8 mouse cellular contexts compared by ENCODE assay signal in the genomic region with DNA sequence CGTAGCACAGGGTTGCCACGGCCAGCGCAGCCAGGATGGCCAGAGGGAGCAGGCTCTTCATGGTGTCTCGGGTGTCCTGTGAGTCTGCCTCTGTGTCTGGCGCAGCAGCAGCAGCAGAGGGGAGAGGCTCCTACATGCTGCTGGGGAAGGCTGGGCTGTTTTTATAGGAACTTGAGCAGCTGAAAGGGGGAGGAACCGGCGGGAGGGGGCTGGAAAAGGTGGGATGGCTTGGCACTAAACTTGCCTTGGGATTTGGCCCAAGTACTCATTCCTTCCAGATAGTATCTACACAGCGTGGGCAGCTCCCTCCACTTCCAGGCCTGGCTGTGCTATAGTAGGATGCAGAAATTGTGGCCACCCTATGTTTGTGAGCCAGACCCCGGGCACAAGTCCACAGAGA. TPM values are rescaled to one million over a fixed set of nuclear protein-coding genes. Genes with fewer than 3 reads are reported as not detected.
DNase-seq lines count a peak whose midpoint lies in the region; ATAC-seq lines count a peak whose summit lies in the region.

A gene (minus strand): TSS at position 154 of the 400 bp plus-strand sequence.

- H3K9ac ChIP-seq in intestine, embryonic 14.5 days (ENCODE audit: low read length): peak within 1 kb of the TSS; percentile 27; the same call in 1 of the 2 replicates
- H3K9ac ChIP-seq in limb, embryonic 15.5 days: peak within 1 kb of the TSS; percentile 42; the same call in 1 of the 2 replicates
- no peak within 1 kb of the TSS; the same call in 1 of the 2 replicates for H3K9ac ChIP-seq in stomach, embryonic 15.5 days

- peak; percentile 22 to 35 for DNase-seq in cerebellum, postnatal 10 days
- no peak for DNase-seq in cerebellum, adult 8-10 months
- DNase-seq in adrenal gland, postnatal 25 days: no peak
- peak; percentile 47 for DNase-seq in gastrocnemius, postnatal 10 days
- peak; percentile 54 for DNase-seq in intestine, embryonic 14.5 days (ENCODE audit: low spot score)
- DNase-seq in retina, embryonic 14.5 days (ENCODE audit: low spot score): no peak

- no peaks in the 10 kb centered on the region for H3K27me3 ChIP-seq in intestine, embryonic 14.5 days (replicated peaks; ENCODE audit: control insufficient read depth, insufficient read depth, low read length)
- H3K27me3 ChIP-seq in limb, embryonic 15.5 days: no peaks in the 10 kb centered on the region
- H3K27me3 ChIP-seq in stomach, embryonic 15.5 days (replicated peaks): no peaks in the 10 kb centered on the region

- peak within 1 kb of the TSS; percentile 23; the same call in 1 of the 2 replicates for H3K27ac ChIP-seq in intestine, embryonic 14.5 days (ENCODE audit: low read depth)
- peak within 1 kb of the TSS; percentile 88 for H3K27ac ChIP-seq in limb, embryonic 15.5 days
- H3K27ac ChIP-seq in stomach, embryonic 15.5 days: peak within 1 kb of the TSS; percentile 37; the same call in 1 of the 2 replicates

- H3K4me2 ChIP-seq in intestine, embryonic 14.5 days (ENCODE audit: low read length): peak within 1 kb of the TSS; percentile 38
- H3K4me2 ChIP-seq in limb, embryonic 15.5 days: peak within 1 kb of the TSS; percentile 54
- peak within 1 kb of the TSS; percentile 39 for H3K4me2 ChIP-seq in stomach, embryonic 15.5 days

- H3K36me3 ChIP-seq in intestine, embryonic 14.5 days (ENCODE audit: control insufficient read depth, insufficient read depth, low read length): no peaks in the 10 kb centered on the region
- peaks cover 3% of the 10 kb centered on the region; the same call in 1 of the 2 replicates for H3K36me3 ChIP-seq in limb, embryonic 15.5 days
- no peaks in the 10 kb centered on the region for H3K36me3 ChIP-seq in stomach, embryonic 15.5 days

- H3K9me3 ChIP-seq in intestine, embryonic 14.5 days (ENCODE audit: control insufficient read depth, low read length): no peaks in the 10 kb centered on the region
- no peaks in the 10 kb centered on the region for H3K9me3 ChIP-seq in limb, embryonic 15.5 days
- no peaks in the 10 kb centered on the region for H3K9me3 ChIP-seq in stomach, embryonic 15.5 days

- H3K4me3 ChIP-seq in intestine, embryonic 14.5 days (ENCODE audit: low read depth, low read length): peak within 1 kb of the TSS; percentile 22
- peak within 1 kb of the TSS; percentile 49 for H3K4me3 ChIP-seq in limb, embryonic 15.5 days
- H3K4me3 ChIP-seq in stomach, embryonic 15.5 days (replicated peaks): peak within 1 kb of the TSS; percentile 33

- 0 out of 2 replicates have a peak, but pooled peaks have one; percentile 43 for ATAC-seq in intestine, embryonic 14.5 days (replicated peaks; ENCODE audit: low FRiP score, low TSS enrichment, low read depth)
- peak; percentile 89 for ATAC-seq in limb, embryonic 15.5 days (ENCODE audit: insufficient number of reproducible peaks, low FRiP score, low TSS enrichment, low read depth)
- no peak for ATAC-seq in stomach, embryonic 15.5 days (ENCODE audit: insufficient read depth, low FRiP score, low read depth)

- peaks cover 13% of the 10 kb centered on the region; the same call in 1 of the 2 replicates for H3K4me1 ChIP-seq in intestine, embryonic 14.5 days (replicated peaks; ENCODE audit: control insufficient read depth, insufficient read depth, low read length)
- peaks cover 21% of the 10 kb centered on the region for H3K4me1 ChIP-seq in limb, embryonic 15.5 days
- no peaks in the 10 kb centered on the region for H3K4me1 ChIP-seq in stomach, embryonic 15.5 days

- whole genome bisulfite sequencing in intestine, embryonic 14.5 days: 35% methylated on average over 9 of the region's 9 CpGs
- 13% methylated on average over 9 of the region's 9 CpGs for WGBS in limb, embryonic 15.5 days
- WGBS in stomach, embryonic 15.5 days: 32% methylated on average over 9 of the region's 9 CpGs

RNA-seq across cellular contexts. Expression of the gene that starts here (rescaled TPM):
- 77.2 and 83.9 TPM in 2 replicates for total RNA-seq in adrenal gland, postnatal 25 days (2021)
- total RNA-seq in gastrocnemius, postnatal 10 days (2021): 100 to 1,000 TPM; 112 to 171 TPM
- polyA plus RNA-seq in intestine, embryonic 14.5 days (2014; fragmentation: Nextera tagmentation; extraction: Ambion mirVana): 101 and 117 TPM in 2 replicates
- 350 and 381 TPM in 2 replicates for polyA plus RNA-seq in limb, embryonic 15.5 days (2015; fragmentation: Nextera tagmentation; extraction: Ambion mirVana)
- polyA plus RNA-seq in stomach, embryonic 15.5 days (2015; fragmentation: Nextera tagmentation; extraction: Ambion mirVana): 150 and 225 TPM in 2 replicates

Comparison
In these comparisons a context has a peak if more than half of its experiments do, and no peak if none do; other contexts are left out.
1. DNase-seq: peak in cerebellum, postnatal 10 days (2 of 2), gastrocnemius, postnatal 10 days (single experiment) and intestine, embryonic 14.5 days (single experiment); none in cerebellum, adult 8-10 months (single experiment), adrenal gland, postnatal 25 days (single experiment) and retina, embryonic 14.5 days (single experiment).
2. H3K27ac ChIP-seq: peak in every context shown above with its lines; median percentile 88 in limb, embryonic 15.5 days; 37 in stomach, embryonic 15.5 days; 23 in intestine, embryonic 14.5 days.
3. Peak in every context shown above with its lines, with median percentiles within 50 percentile points of each other: H3K4me2 ChIP-seq and H3K4me3 ChIP-seq.